ENCODE assay signal across 8 mouse cellular contexts in genomic region chr8:117403705-117404476, GRCm38 (mm10).
A peak's percentile ranks its signal among the peaks of the same experiment; 100 is the strongest.
DNase-seq lines count a peak whose midpoint lies in the region; ATAC-seq and TF ChIP-seq lines count a peak whose summit lies in the region.

No protein-coding gene starts in this region.

- DNase-seq in forebrain, embryonic 11.5 days (ENCODE audit: low spot score): no peak
- DNase-seq in forebrain, embryonic 10.5 days (ENCODE audit: extremely low spot score, low spot score): no peak
- DNase-seq in neural tube, embryonic 10.5 days (ENCODE audit: extremely low spot score, low spot score): no peak
- no peak for DNase-seq in stomach, postnatal 0 days (ENCODE audit: low spot score)
- DNase-seq in thymus, postnatal 25 days: no peak
- DNase-seq in B cell, adult 2 months: no peak

- no peak overlapping the region for H3K4me2 ChIP-seq in forebrain, embryonic 11.5 days (ENCODE audit: low read depth, low read length, severe bottlenecking)
- H3K4me2 ChIP-seq in neural tube, embryonic 12.5 days (replicated peaks): peak overlapping the region; percentile 14; the same call in 1 of the 2 replicates
- H3K4me2 ChIP-seq in limb, embryonic 12.5 days: peak overlapping the region; percentile 20
- H3K4me2 ChIP-seq in stomach, postnatal 0 days (replicated peaks; ENCODE audit: low read depth): 0 out of 2 replicates have a peak overlapping the region, but pooled peaks have one; percentile 2

- no peak for TF ChIP-seq EP300 in stomach, postnatal 0 days (optimal IDR thresholded peaks at IDR 0.05)

- no peak overlapping the region for H3K4me3 ChIP-seq in forebrain, embryonic 11.5 days (ENCODE audit: low read depth, low read length)
- no peak overlapping the region for H3K4me3 ChIP-seq in forebrain, embryonic 10.5 days
- H3K4me3 ChIP-seq in neural tube, embryonic 12.5 days: no peak overlapping the region
- no peak overlapping the region for H3K4me3 ChIP-seq in limb, embryonic 12.5 days (replicated peaks)
- H3K4me3 ChIP-seq in stomach, postnatal 0 days (ENCODE audit: low read depth, low read length): no peak overlapping the region

- no peak for TF ChIP-seq CTCF in stomach, postnatal 0 days (IDR thresholded peaks at IDR 0.05; ENCODE audit: low read depth)

- ATAC-seq in forebrain, embryonic 11.5 days (replicated peaks; ENCODE audit: low FRiP score): no peak
- no peak for ATAC-seq in neural tube, embryonic 12.5 days (ENCODE audit: low FRiP score, low read depth)
- no peak for ATAC-seq in limb, embryonic 12.5 days (ENCODE audit: insufficient number of reproducible peaks, insufficient read depth, low FRiP score, low TSS enrichment, low read depth)
- no peak; the same call in 1 of the 2 replicates for ATAC-seq in stomach, postnatal 0 days (ENCODE audit: low FRiP score, low TSS enrichment)

- peaks cover 6% of the 10 kb centered on the region; the same call in 1 of the 2 replicates for H3K4me1 ChIP-seq in forebrain, embryonic 11.5 days (replicated peaks; ENCODE audit: control insufficient read depth, insufficient read depth, low read length)
- peaks cover 36% of the 10 kb centered on the region for H3K4me1 ChIP-seq in forebrain, embryonic 10.5 days
- H3K4me1 ChIP-seq in neural tube, embryonic 12.5 days: peaks cover 44% of the 10 kb centered on the region
- peaks cover 32% of the 10 kb centered on the region for H3K4me1 ChIP-seq in limb, embryonic 12.5 days (replicated peaks)
- H3K4me1 ChIP-seq in stomach, postnatal 0 days (replicated peaks; ENCODE audit: control insufficient read depth, insufficient read depth): peaks cover 2% of the 10 kb centered on the region; the same call in 1 of the 2 replicates

- whole genome bisulfite sequencing in forebrain, embryonic 11.5 days: 68% methylated on average over 14 of the region's 14 CpGs
- WGBS in forebrain, embryonic 10.5 days: 75% methylated on average over 14 of the region's 14 CpGs
- WGBS in neural tube, embryonic 12.5 days: 31% methylated on average over 14 of the region's 14 CpGs
- WGBS in limb, embryonic 12.5 days: 24% methylated on average over 14 of the region's 14 CpGs
- WGBS in stomach, postnatal 0 days: 26% methylated on average over 14 of the region's 14 CpGs

- H3K36me3 ChIP-seq in forebrain, embryonic 11.5 days (ENCODE audit: control insufficient read depth, insufficient read depth, low read length): no peaks in the 10 kb centered on the region
- peaks cover 4% of the 10 kb centered on the region; the same call in 1 of the 2 replicates for H3K36me3 ChIP-seq in forebrain, embryonic 10.5 days (replicated peaks)
- no peaks in the 10 kb centered on the region for H3K36me3 ChIP-seq in neural tube, embryonic 12.5 days
- H3K36me3 ChIP-seq in limb, embryonic 12.5 days: no peaks in the 10 kb centered on the region
- no peaks in the 10 kb centered on the region for H3K36me3 ChIP-seq in stomach, postnatal 0 days (ENCODE audit: control insufficient read depth, insufficient read depth, low read length)

- no peaks in the 10 kb centered on the region for H3K9me3 ChIP-seq in forebrain, embryonic 11.5 days (ENCODE audit: control insufficient read depth, low read length)
- no peaks in the 10 kb centered on the region for H3K9me3 ChIP-seq in forebrain, embryonic 10.5 days
- no peaks in the 10 kb centered on the region for H3K9me3 ChIP-seq in neural tube, embryonic 12.5 days
- no peaks in the 10 kb centered on the region for H3K9me3 ChIP-seq in limb, embryonic 12.5 days
- no peaks in the 10 kb centered on the region for H3K9me3 ChIP-seq in stomach, postnatal 0 days (ENCODE audit: control insufficient read depth, low read length)

- 0 out of 2 replicates have a peak overlapping the region, but pooled peaks have one; percentile 6 for H3K27ac ChIP-seq in forebrain, embryonic 11.5 days (ENCODE audit: low read depth, low read length)
- no peak overlapping the region; the same call in 1 of the 2 replicates for H3K27ac ChIP-seq in forebrain, embryonic 10.5 days
- no peak overlapping the region; the same call in 1 of the 2 replicates for H3K27ac ChIP-seq in neural tube, embryonic 12.5 days
- peak overlapping the region; percentile 53 for H3K27ac ChIP-seq in limb, embryonic 12.5 days
- H3K27ac ChIP-seq in stomach, postnatal 0 days (replicated peaks): no peak overlapping the region

- H3K9ac ChIP-seq in forebrain, embryonic 11.5 days (ENCODE audit: low read length): no peak overlapping the region
- H3K9ac ChIP-seq in neural tube, embryonic 12.5 days: no peak overlapping the region
- no peak overlapping the region for H3K9ac ChIP-seq in limb, embryonic 12.5 days (replicated peaks)
- no peak overlapping the region for H3K9ac ChIP-seq in stomach, postnatal 0 days (ENCODE audit: low read length)

- H3K27me3 ChIP-seq in forebrain, embryonic 11.5 days (ENCODE audit: control insufficient read depth, insufficient read depth, low read length): no peaks in the 10 kb centered on the region
- no peaks in the 10 kb centered on the region for H3K27me3 ChIP-seq in forebrain, embryonic 10.5 days (ENCODE audit: poor library complexity, severe bottlenecking)
- H3K27me3 ChIP-seq in neural tube, embryonic 12.5 days (replicated peaks): no peaks in the 10 kb centered on the region
- H3K27me3 ChIP-seq in limb, embryonic 12.5 days: no peaks in the 10 kb centered on the region
- H3K27me3 ChIP-seq in stomach, postnatal 0 days (ENCODE audit: control insufficient read depth, insufficient read depth, low read length): no peaks in the 10 kb centered on the region

Comparison
In these comparisons a context has a peak if more than half of its experiments do, and no peak if none do; other contexts are left out.
1. H3K27ac ChIP-seq: peak in forebrain, embryonic 11.5 days (single experiment) and limb, embryonic 12.5 days (single experiment); none in forebrain, embryonic 10.5 days (single experiment), neural tube, embryonic 12.5 days (single experiment) and stomach, postnatal 0 days (single experiment).